Mouse (Mus musculus): ENCODE results near the gene 7420426K07Rik.

DNA sequence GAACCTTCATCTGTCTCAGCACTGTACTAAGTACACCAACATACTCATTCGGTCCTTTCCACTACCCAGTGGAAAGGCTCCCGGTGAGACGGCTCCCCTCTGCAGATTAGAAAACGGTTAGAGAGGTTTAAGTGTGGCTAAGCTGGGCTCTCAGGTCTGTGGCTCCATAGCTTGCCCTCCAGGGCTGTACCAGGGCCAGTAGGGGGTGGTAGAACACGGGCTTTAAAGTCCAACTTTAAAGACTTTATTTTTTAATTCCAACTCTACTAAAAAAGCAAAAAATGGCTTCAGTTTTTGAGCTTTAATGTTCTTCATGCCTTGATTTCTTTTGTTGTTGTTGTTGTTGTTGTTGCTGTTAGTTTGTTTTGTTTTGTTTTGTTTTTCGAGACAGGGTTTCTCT, 21.3 kb downstream of the 7420426K07Rik start:
- no peak for TF ChIP-seq CTCF (IDR thresholded peaks at IDR 0.05; ENCODE audit: low read depth, low read length)
- TF ChIP-seq POLR2A (IDR thresholded peaks at IDR 0.05; ENCODE audit: extremely low read depth, insufficient read depth, low read length): no peak

Measured in liver, adult 2 months (tissue).